Mouse (Mus musculus) T-cell, adult 66 days (primary cell): ENCODE data around the gene Adarb2. TPM values are rescaled to one million over a fixed set of nuclear protein-coding genes. Genes with fewer than 3 reads are reported as not detected.

Experiments used
- total RNA-seq, 2 experiments: library from RNA; stranded (reverse); gene quantifications; 3 replicates in 1 of 2; 4 replicates in 1 of 2; pipeline ENCODE4 v1.2.4; 2023

Adarb2 gene
- not detected for total RNA-seq

GRCm38 (mm10) chr13:8202681-8203476 lies at the start of gene Adarb2:
Gene Adarb2, plus strand, starts transcription at chr13:8202866.

